Mouse (Mus musculus): ENCODE measurements around the gene Osbpl10.

DNA sequence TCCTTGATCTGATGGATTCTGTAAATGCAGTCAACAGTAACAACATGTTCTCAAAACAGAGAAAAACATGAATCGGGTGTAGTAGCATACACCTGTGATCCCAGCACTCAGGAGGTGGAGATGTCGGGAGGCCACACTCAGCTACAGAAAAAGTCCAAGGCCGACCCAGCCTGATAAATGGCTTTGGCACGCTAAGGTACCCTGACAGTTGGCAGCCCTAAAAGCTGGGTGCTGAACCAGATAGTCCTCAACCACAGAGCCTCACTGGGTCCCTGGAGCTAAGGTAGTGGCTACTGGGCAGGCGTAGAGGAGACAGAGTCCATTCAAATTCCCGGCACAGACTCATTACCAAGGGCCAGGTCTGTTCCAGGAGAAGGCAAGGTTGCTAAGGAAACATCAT is 222.9 kb downstream of the Osbpl10 start:
- TF ChIP-seq GATA1 (IDR thresholded peaks at IDR 0.05; ENCODE audit: borderline replicate concordance, low read length): no peak
- no peak for TF ChIP-seq FLI1 (IDR thresholded peaks at IDR 0.05; ENCODE audit: low read length)
